Comparison of ENCODE assay signal across 8 mouse cellular contexts in the genomic region with DNA sequence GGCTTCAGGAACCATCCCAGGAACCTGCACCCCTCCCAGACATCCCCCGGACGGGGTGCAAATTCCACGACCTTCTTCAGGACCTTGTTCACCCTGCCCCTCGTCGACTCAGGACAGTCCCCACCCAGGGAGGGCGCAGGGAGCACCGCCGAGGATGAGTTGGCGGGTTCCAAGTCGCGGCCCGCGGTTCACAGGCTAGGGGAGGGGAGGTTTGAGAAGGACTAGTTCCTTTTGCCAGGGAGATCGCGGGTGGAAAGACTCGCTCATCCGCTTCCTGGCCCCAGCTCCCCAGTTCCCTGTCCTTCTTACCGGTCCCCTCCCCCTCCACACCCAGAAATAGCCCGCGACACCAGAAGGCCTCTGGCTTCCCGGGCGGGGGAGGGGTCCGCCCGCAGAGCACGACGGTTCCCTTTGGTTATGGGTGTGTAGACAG. TPM values are rescaled to one million over a fixed set of nuclear protein-coding genes. Genes with fewer than 3 reads are reported as not detected.
DNase-seq lines count a peak whose midpoint lies in the region; ATAC-seq and TF ChIP-seq lines count a peak whose summit lies in the region.

TSS of gene Fam19a3 (minus strand) at position 370 of the 433 bp plus-strand sequence.

- WGBS in heart, adult 2 months, result 1% methylated on average over 26 of the region's 26 CpGs
- WGBS in kidney, embryonic 14.5 days, result 2% methylated on average over 24 of the region's 26 CpGs
- WGBS in stomach, postnatal 0 days, result 2% methylated on average over 26 of the region's 26 CpGs

- peak within 1 kb of the TSS; percentile 17; the same call in 1 of the 2 replicates for H3K27ac ChIP-seq in ES-E14 (ENCODE audit: insufficient read depth, low read depth, low read length, poor library complexity, severe bottlenecking)
- H3K27ac ChIP-seq in bone marrow macrophage, adult 2 months (ENCODE audit: insufficient read depth, low read depth, low read length), result no peak within 1 kb of the TSS
- H3K27ac ChIP-seq in heart, adult 2 months, result peak within 1 kb of the TSS; percentile 93
- no peak within 1 kb of the TSS for H3K27ac ChIP-seq in kidney, embryonic 14.5 days (ENCODE audit: low read depth, low read length)
- H3K27ac ChIP-seq in stomach, postnatal 0 days (replicated peaks), result no peak within 1 kb of the TSS

- in situ Hi-C loops in ES-E14 (cut with MboI; ENCODE audit: low sequenced_read_pairs in 2 of 2, unreplicated experiment in 2 of 2), result no loop called here

- TF ChIP-seq POLR2A in bone marrow macrophage, adult 2 months (IDR thresholded peaks at IDR 0.05; ENCODE audit: borderline replicate concordance, low read depth, low read length), result no peak
- TF ChIP-seq POLR2A in heart, adult 2 months (IDR thresholded peaks at IDR 0.05; ENCODE audit: insufficient read depth, low read depth, low read length), result peak; percentile 24; the same call in 1 of the 2 replicates

- H3K4me1 ChIP-seq in ES-E14 (ENCODE audit: control insufficient read depth in 2 of 2, insufficient read depth in 2 of 2, low read length in 2 of 2, poor library complexity in 1 of 2), result peaks cover 5 to 22% of the 10 kb centered on the region in 2 experiments; a peak in 3 of 4 replicates
- H3K4me1 ChIP-seq in bone marrow macrophage, adult 2 months (ENCODE audit: control insufficient read depth, insufficient read depth, low read length), result peaks cover 2% of the 10 kb centered on the region; the same call in 1 of the 2 replicates
- peaks cover 7% of the 10 kb centered on the region for H3K4me1 ChIP-seq in heart, adult 2 months (ENCODE audit: control insufficient read depth, insufficient read depth, low read length)
- peaks cover 10% of the 10 kb centered on the region; the same call in 1 of the 2 replicates for H3K4me1 ChIP-seq in kidney, embryonic 14.5 days (ENCODE audit: control insufficient read depth, insufficient read depth, low read length)
- peaks cover 4% of the 10 kb centered on the region; the same call in 1 of the 2 replicates for H3K4me1 ChIP-seq in stomach, postnatal 0 days (replicated peaks; ENCODE audit: control insufficient read depth, insufficient read depth)

- no peak for ATAC-seq in kidney, embryonic 14.5 days (ENCODE audit: low FRiP score, low TSS enrichment)
- 0 out of 2 replicates have a peak, but pooled peaks have one; percentile 8 for ATAC-seq in stomach, postnatal 0 days (ENCODE audit: low FRiP score, low TSS enrichment)

- peaks cover 2% of the 10 kb centered on the region; the same call in 1 of the 2 replicates for H3K27me3 ChIP-seq in heart, adult 2 months (ENCODE audit: control insufficient read depth, insufficient read depth, low read length)
- H3K27me3 ChIP-seq in kidney, embryonic 14.5 days (ENCODE audit: control insufficient read depth, insufficient read depth, low read length), result peaks cover 45% of the 10 kb centered on the region
- no peaks in the 10 kb centered on the region for H3K27me3 ChIP-seq in stomach, postnatal 0 days (ENCODE audit: control insufficient read depth, insufficient read depth, low read length)

- no peaks in the 10 kb centered on the region for H3K79me2 ChIP-seq in heart, adult 2 months (replicated peaks; ENCODE audit: control insufficient read depth, insufficient read depth, low read length)

- H3K36me3 ChIP-seq in ES-E14 (ENCODE audit: control insufficient read depth, insufficient read depth, low read length, poor library complexity, severe bottlenecking), result peaks cover 7% of the 10 kb centered on the region
- no peaks in the 10 kb centered on the region for H3K36me3 ChIP-seq in heart, adult 2 months (ENCODE audit: control insufficient read depth, insufficient read depth, low read length)
- no peaks in the 10 kb centered on the region for H3K36me3 ChIP-seq in kidney, embryonic 14.5 days (ENCODE audit: control insufficient read depth, insufficient read depth, low read length)
- no peaks in the 10 kb centered on the region for H3K36me3 ChIP-seq in stomach, postnatal 0 days (ENCODE audit: control insufficient read depth, insufficient read depth, low read length)

- no peak for TF ChIP-seq CTCF in bone marrow macrophage, adult 2 months (IDR thresholded peaks at IDR 0.05; ENCODE audit: low read depth, low read length)
- no peak for TF ChIP-seq CTCF in heart, adult 2 months (IDR thresholded peaks at IDR 0.05)
- no peak for TF ChIP-seq CTCF in stomach, postnatal 0 days (IDR thresholded peaks at IDR 0.05; ENCODE audit: low read depth)

- no peak for DNase-seq in ES-E14 (ENCODE audit: low read depth, low spot score)
- DNase-seq in heart, adult 2 months, result peak; percentile 70 to 79
- peak; percentile 49 to 50 for DNase-seq in lung, postnatal 4 days
- DNase-seq in stomach, postnatal 0 days (ENCODE audit: low spot score), result peak; percentile 26
- DNase-seq in frontal cortex, postnatal 36 days (ENCODE audit: low spot score in 2 of 2), result no peak
- DNase-seq in spleen, postnatal 4 days (ENCODE audit: low spot score in 2 of 2), result no peak

- intact Hi-C loops in heart, adult 2 months (cut with DNase I), result loop anchor here (2.0 to 5.0 kb wide), 3 partner anchors 67 to 269 kb away; partner anchors contain the start of genes Capza1, Lrig2 and St7l

- H3K4me3 ChIP-seq in ES-E14 (ENCODE audit: insufficient read depth in 1 of 2, low read depth in 1 of 2, low read length in 2 of 2, poor library complexity in 1 of 2, severe bottlenecking in 1 of 2), result peak within 1 kb of the TSS; percentile 92 to 93
- H3K4me3 ChIP-seq in bone marrow macrophage, adult 2 months (ENCODE audit: insufficient read depth, low read length), result peak within 1 kb of the TSS; percentile 58
- H3K4me3 ChIP-seq in heart, adult 2 months, result peak within 1 kb of the TSS; percentile 89
- H3K4me3 ChIP-seq in kidney, embryonic 14.5 days (ENCODE audit: low read length), result peak within 1 kb of the TSS; percentile 54
- peak within 1 kb of the TSS; percentile 52 for H3K4me3 ChIP-seq in stomach, postnatal 0 days (ENCODE audit: low read depth, low read length)

- peak within 1 kb of the TSS; percentile 98 for H3K4me2 ChIP-seq in kidney, embryonic 14.5 days (replicated peaks; ENCODE audit: low read depth, low read length)
- H3K4me2 ChIP-seq in stomach, postnatal 0 days (replicated peaks; ENCODE audit: low read depth), result peak within 1 kb of the TSS; percentile 98

- 0 out of 2 replicates have a peak, but pooled peaks have one; percentile 36 for TF ChIP-seq EP300 in heart, adult 2 months (IDR thresholded peaks at IDR 0.05; ENCODE audit: insufficient read depth, low read depth, low read length)
- no peak for TF ChIP-seq EP300 in stomach, postnatal 0 days (optimal IDR thresholded peaks at IDR 0.05)

- peak within 1 kb of the TSS; percentile 84 for H3K9ac ChIP-seq in ES-E14 (ENCODE audit: insufficient read depth, low read depth, low read length, poor library complexity, severe bottlenecking)
- H3K9ac ChIP-seq in heart, adult 2 months (ENCODE audit: low read depth, low read length), result peak within 1 kb of the TSS; percentile 84
- peak within 1 kb of the TSS; percentile 64 for H3K9ac ChIP-seq in kidney, embryonic 14.5 days (ENCODE audit: low read depth, low read length)
- peak within 1 kb of the TSS; percentile 65 for H3K9ac ChIP-seq in stomach, postnatal 0 days (ENCODE audit: low read length)

- no peaks in the 10 kb centered on the region for H3K9me3 ChIP-seq in ES-E14 (ENCODE audit: control insufficient read depth, insufficient read depth, low read depth, low read length)
- no peaks in the 10 kb centered on the region for H3K9me3 ChIP-seq in kidney, embryonic 14.5 days (ENCODE audit: control insufficient read depth, low read length)
- no peaks in the 10 kb centered on the region for H3K9me3 ChIP-seq in stomach, postnatal 0 days (ENCODE audit: control insufficient read depth, low read length)

TF ChIP-seq in ES-E14, 5 proteins besides CTCF, POLR2A, EP300 and RAD21:
- TF ChIP-seq CHD2 (IDR thresholded peaks at IDR 0.05; ENCODE audit: low read depth, low read length) (no peak), HCFC1 (IDR thresholded peaks at IDR 0.05; ENCODE audit: borderline replicate concordance, insufficient read depth, low read length) (no peak), MAFK (IDR thresholded peaks at IDR 0.05; ENCODE audit: insufficient read depth, low read depth, low read length) (no peak), ZC3H11A (IDR thresholded peaks at IDR 0.05; ENCODE audit: borderline replicate concordance, low read depth, low read length) (no peak), ZNF384 (IDR thresholded peaks at IDR 0.05; ENCODE audit: low read depth, low read length) (no peak)

RNA-seq across cellular contexts. Expression of gene Fam19a3, which starts in this region (rescaled TPM):
- total RNA-seq in ES-E14 (2012; rRNA removed), result 0.13 and 0.16 TPM in 2 replicates
- polyA plus RNA-seq in bone marrow macrophage, adult 2 months (2012; ENCODE audit: insufficient read depth, insufficient read length, missing spikeins), result 0.21 TPM in 1 of 2 replicates, not detected in the other
- total RNA-seq in heart, adult 2 months (2021), result 1 to 10 TPM; 1.2 to 1.4 TPM
- 2.4 and 3.4 TPM in 2 replicates for polyA plus RNA-seq in heart, adult 2 months (2012; rRNA removed)
- 0.09 and 0.24 TPM in 2 replicates for polyA plus RNA-seq in kidney, embryonic 14.5 days (2014; fragmentation: Nextera tagmentation; extraction: Ambion mirVana)
- polyA plus RNA-seq in stomach, postnatal 0 days (2015; fragmentation: Nextera tagmentation; extraction: Ambion mirVana), result 0.17 TPM in 1 of 2 replicates, not detected in the other

Comparison
In these comparisons a context has a peak if more than half of its experiments do, and no peak if none do; other contexts are left out.
1. Peak in DNase-seq, ATAC-seq, H3K4me3 ChIP-seq, H3K9ac ChIP-seq and H3K4me2 ChIP-seq in stomach, postnatal 0 days; RNA of the gene not detected or under 1 TPM.
2. DNase-seq: peak in heart, adult 2 months (2 of 2) and lung, postnatal 4 days (2 of 2); none in ES-E14 (single experiment), frontal cortex, postnatal 36 days (0 of 2) and spleen, postnatal 4 days (0 of 2).
3. H3K27ac ChIP-seq: peak in ES-E14 (single experiment) and heart, adult 2 months (single experiment); none in bone marrow macrophage, adult 2 months (single experiment), kidney, embryonic 14.5 days (single experiment) and stomach, postnatal 0 days (single experiment).
4. Peak in every context shown above with its lines, with median percentiles within 50 percentile points of each other: H3K4me3 ChIP-seq and H3K9ac ChIP-seq.